Mouse (Mus musculus): ENCODE results near the gene Olfr1098. TPM values are rescaled to one million over a fixed set of nuclear protein-coding genes. Genes with fewer than 3 reads are reported as not detected.

The Olfr1098 gene
- polyA plus RNA-seq (2015; fragmentation: Illumina TruSeq; extraction: RNeasy Lipid Tissue Mini Kit (QIAGEN cat#74804); ENCODE audit: insufficient read depth, low replicate concordance): not detected

GRCm38 (mm10) chr2:86924445-86924844 lies at the start of gene Olfr1098:
Gene Olfr1098, minus strand, starts transcription at chr2:86924545.

GRCm38 (mm10) chr2:86960593-86960992 lies 36.2 kb upstream of the Olfr1098 start, which contains the start of gene Olfr1099:
Gene Olfr1099, minus strand, starts transcription at chr2:86960693.

GRCm38 (mm10) chr2:86892116-86892515 lies 32.2 kb downstream of the Olfr1098 start, which contains the start of gene Olfr1097:
Gene Olfr1097, minus strand, starts transcription at chr2:86892216.

GRCm38 (mm10) chr2:86874702-86875101 lies 49.6 kb downstream of the Olfr1098 start, which contains the start of gene Gm13723:
Gene Gm13723, minus strand, starts transcription at chr2:86874802.

Other genes with a start within 250 kb of the Olfr1098 start
- not detected for gene Olfr1086, start 244.5 kb downstream of the Olfr1098 start, polyA plus RNA-seq (2015; fragmentation: Illumina TruSeq; extraction: RNeasy Lipid Tissue Mini Kit (QIAGEN cat#74804); ENCODE audit: insufficient read depth, low replicate concordance)
- gene Olfr1087, start 226.2 kb downstream of the Olfr1098 start, polyA plus RNA-seq (2015; fragmentation: Illumina TruSeq; extraction: RNeasy Lipid Tissue Mini Kit (QIAGEN cat#74804); ENCODE audit: insufficient read depth, low replicate concordance): not detected
- not detected for gene Olfr1089, start 190.8 kb downstream of the Olfr1098 start, polyA plus RNA-seq (2015; fragmentation: Illumina TruSeq; extraction: RNeasy Lipid Tissue Mini Kit (QIAGEN cat#74804); ENCODE audit: insufficient read depth, low replicate concordance)
- not detected for gene Olfr1090, start 165.6 kb downstream of the Olfr1098 start, polyA plus RNA-seq (2015; fragmentation: Illumina TruSeq; extraction: RNeasy Lipid Tissue Mini Kit (QIAGEN cat#74804); ENCODE audit: insufficient read depth, low replicate concordance)
- gene Olfr1093, start 142.1 kb downstream of the Olfr1098 start, polyA plus RNA-seq (2015; fragmentation: Illumina TruSeq; extraction: RNeasy Lipid Tissue Mini Kit (QIAGEN cat#74804); ENCODE audit: insufficient read depth, low replicate concordance): not detected
- gene Olfr141, start 114.5 kb downstream of the Olfr1098 start, polyA plus RNA-seq (2015; fragmentation: Illumina TruSeq; extraction: RNeasy Lipid Tissue Mini Kit (QIAGEN cat#74804); ENCODE audit: insufficient read depth, low replicate concordance): not detected
- not detected for gene Olfr1094, start 99.9 kb downstream of the Olfr1098 start, polyA plus RNA-seq (2015; fragmentation: Illumina TruSeq; extraction: RNeasy Lipid Tissue Mini Kit (QIAGEN cat#74804); ENCODE audit: insufficient read depth, low replicate concordance)
- not detected for gene Olfr1095, start 72.8 kb downstream of the Olfr1098 start, polyA plus RNA-seq (2015; fragmentation: Illumina TruSeq; extraction: RNeasy Lipid Tissue Mini Kit (QIAGEN cat#74804); ENCODE audit: insufficient read depth, low replicate concordance)
- not detected for gene Gm13723, start 49.7 kb downstream of the Olfr1098 start, polyA plus RNA-seq (2015; fragmentation: Illumina TruSeq; extraction: RNeasy Lipid Tissue Mini Kit (QIAGEN cat#74804); ENCODE audit: insufficient read depth, low replicate concordance)
- gene Olfr1097, start 32.3 kb downstream of the Olfr1098 start, polyA plus RNA-seq (2015; fragmentation: Illumina TruSeq; extraction: RNeasy Lipid Tissue Mini Kit (QIAGEN cat#74804); ENCODE audit: insufficient read depth, low replicate concordance): not detected
- not detected for gene Olfr1099, start 36.1 kb upstream of the Olfr1098 start, polyA plus RNA-seq (2015; fragmentation: Illumina TruSeq; extraction: RNeasy Lipid Tissue Mini Kit (QIAGEN cat#74804); ENCODE audit: insufficient read depth, low replicate concordance)
- not detected for gene Olfr1100, start 55.4 kb upstream of the Olfr1098 start, polyA plus RNA-seq (2015; fragmentation: Illumina TruSeq; extraction: RNeasy Lipid Tissue Mini Kit (QIAGEN cat#74804); ENCODE audit: insufficient read depth, low replicate concordance)
- not detected for gene Olfr1101, start 66.7 kb upstream of the Olfr1098 start, polyA plus RNA-seq (2015; fragmentation: Illumina TruSeq; extraction: RNeasy Lipid Tissue Mini Kit (QIAGEN cat#74804); ENCODE audit: insufficient read depth, low replicate concordance)
- not detected for gene Olfr1102, start 73.9 kb upstream of the Olfr1098 start, polyA plus RNA-seq (2015; fragmentation: Illumina TruSeq; extraction: RNeasy Lipid Tissue Mini Kit (QIAGEN cat#74804); ENCODE audit: insufficient read depth, low replicate concordance)
- not detected for gene Olfr1104, start 102.5 kb upstream of the Olfr1098 start, polyA plus RNA-seq (2015; fragmentation: Illumina TruSeq; extraction: RNeasy Lipid Tissue Mini Kit (QIAGEN cat#74804); ENCODE audit: insufficient read depth, low replicate concordance)
- not detected for gene Olfr1105, start 112.0 kb upstream of the Olfr1098 start, polyA plus RNA-seq (2015; fragmentation: Illumina TruSeq; extraction: RNeasy Lipid Tissue Mini Kit (QIAGEN cat#74804); ENCODE audit: insufficient read depth, low replicate concordance)
- not detected for gene Olfr1106, start 127.7 kb upstream of the Olfr1098 start, polyA plus RNA-seq (2015; fragmentation: Illumina TruSeq; extraction: RNeasy Lipid Tissue Mini Kit (QIAGEN cat#74804); ENCODE audit: insufficient read depth, low replicate concordance)
- gene Olfr1107, start 151.3 kb upstream of the Olfr1098 start, polyA plus RNA-seq (2015; fragmentation: Illumina TruSeq; extraction: RNeasy Lipid Tissue Mini Kit (QIAGEN cat#74804); ENCODE audit: insufficient read depth, low replicate concordance): not detected
- gene Olfr1109, start 171.5 kb upstream of the Olfr1098 start, polyA plus RNA-seq (2015; fragmentation: Illumina TruSeq; extraction: RNeasy Lipid Tissue Mini Kit (QIAGEN cat#74804); ENCODE audit: insufficient read depth, low replicate concordance): not detected
- gene Olfr259, start 190.0 kb upstream of the Olfr1098 start, polyA plus RNA-seq (2015; fragmentation: Illumina TruSeq; extraction: RNeasy Lipid Tissue Mini Kit (QIAGEN cat#74804); ENCODE audit: insufficient read depth, low replicate concordance): not detected
- not detected for gene Olfr1110, start 215.8 kb upstream of the Olfr1098 start, polyA plus RNA-seq (2015; fragmentation: Illumina TruSeq; extraction: RNeasy Lipid Tissue Mini Kit (QIAGEN cat#74804); ENCODE audit: insufficient read depth, low replicate concordance)
- gene Olfr1111, start 228.1 kb upstream of the Olfr1098 start, polyA plus RNA-seq (2015; fragmentation: Illumina TruSeq; extraction: RNeasy Lipid Tissue Mini Kit (QIAGEN cat#74804); ENCODE audit: insufficient read depth, low replicate concordance): not detected